Mouse (Mus musculus) MEL (cell line): ENCODE measurements at regions not wholly inside any gene's neighbourhood (a gene's known extent, or its start where the extent isn't known, plus 50 kb on each side); places are given as distances from the start of the nearest gene placed in this dataset.

Source experiments
- CTCF ChIP-seq, 3 experiments: IDR thresholded peaks in 2 of 3; conservative IDR thresholded peaks in 1 of 3; 2 replicates each; pipeline ENCODE4 v1.5.1; 2011 to 2012; ENCODE audit warnings: low read length in 3 of 3, low read depth in 2 of 3, mild to moderate bottlenecking in 2 of 3, improper control_type of control experiment in 1 of 3, inconsistent platforms in 1 of 3, mixed read lengths in 1 of 3, moderate library complexity in 1 of 3; ENCODE audit not compliant: control insufficient read depth in 1 of 3, insufficient read depth in 1 of 3, poor library complexity in 1 of 3, severe bottlenecking in 1 of 3
- E2F4 ChIP-seq: IDR thresholded peaks from 2 replicates; pipeline ENCODE4 v1.6.1; 2011; ENCODE audit warnings: low read depth, low read length, improper control_type of control experiment, borderline replicate concordance
- EP300 ChIP-seq, 2 experiments: IDR thresholded peaks; 2 replicates each; pipeline ENCODE4 v1.6.1; 2011; ENCODE audit warnings: improper control_type of control experiment in 2 of 2, low read length in 2 of 2, low read depth in 1 of 2, mild to moderate bottlenecking in 1 of 2
- MYB ChIP-seq: IDR thresholded peaks from 2 replicates; pipeline ENCODE4 v1.6.1; 2011; ENCODE audit warnings: mild to moderate bottlenecking, low read depth, low read length, improper control_type of control experiment
- POLR2A ChIP-seq, 2 experiments: IDR thresholded peaks; 2 replicates each; pipeline ENCODE4 v1.6.1; 2011 to 2012; ENCODE audit warnings: low read length in 2 of 2, mild to moderate bottlenecking in 2 of 2, control low read depth in 1 of 2, improper control_type of control experiment in 1 of 2, low read depth in 1 of 2, moderate library complexity in 1 of 2; ENCODE audit not compliant: control insufficient read depth in 1 of 2, insufficient read depth in 1 of 2, poor library complexity in 1 of 2
- TAL1 ChIP-seq: IDR thresholded peaks from 2 replicates; pipeline ENCODE4 v1.6.1; 2012; ENCODE audit warnings: mild to moderate bottlenecking, inconsistent platforms, low read length, moderate library complexity, mixed read lengths
- TCF12 ChIP-seq: IDR thresholded peaks from 2 replicates; pipeline ENCODE4 v1.6.1; 2014; ENCODE audit warnings: low read depth, mild to moderate bottlenecking, inconsistent platforms, low read length, improper control_type of control experiment, moderate library complexity
- UBTF ChIP-seq: IDR thresholded peaks from 2 replicates; pipeline ENCODE4 v1.6.1; 2012; ENCODE audit warnings: low read depth, mild to moderate bottlenecking, inconsistent platforms, low read length, improper control_type of control experiment, moderate library complexity, borderline replicate concordance; ENCODE audit not compliant: insufficient read depth
- ZMIZ1 ChIP-seq: IDR thresholded peaks from 2 replicates; pipeline ENCODE4 v1.6.1; 2012; ENCODE audit warnings: low read depth, mild to moderate bottlenecking, inconsistent platforms, low read length, improper control_type of control experiment, moderate library complexity

DNA sequence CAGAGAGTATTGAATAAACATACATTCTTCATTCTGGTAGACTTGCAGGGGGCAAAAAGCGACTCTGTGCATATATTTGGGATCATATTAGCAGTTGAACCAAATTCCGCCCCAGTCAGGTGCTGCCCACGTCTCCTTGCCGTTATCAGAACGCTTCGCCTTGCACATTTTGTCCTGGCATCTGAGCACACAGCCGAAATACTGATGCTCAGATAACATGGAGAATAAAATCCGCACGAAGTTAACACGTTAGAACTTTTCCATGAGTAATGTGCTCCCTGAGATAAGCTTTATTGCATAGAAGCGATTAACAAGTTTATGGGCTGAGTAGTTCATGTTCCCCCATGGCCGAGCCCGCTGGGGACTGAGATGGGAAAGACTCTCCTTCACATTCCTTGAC, 80.5 kb upstream of the 1700020N01Rik start:
- TF ChIP-seq EP300 (IDR thresholded peaks at IDR 0.05; ENCODE audit: low read depth in 1 of 2, low read length in 2 of 2), result peak; percentile 89 to 95
- TF ChIP-seq CTCF (IDR thresholded peaks at IDR 0.05 in 2 of 3, conservative IDR thresholded peaks at IDR 0.05 in 1 of 3; ENCODE audit: control insufficient read depth in 1 of 3, insufficient read depth in 1 of 3, low read depth in 2 of 3, low read length in 3 of 3, poor library complexity in 1 of 3, severe bottlenecking in 1 of 3), result no peak
- TF ChIP-seq ZMIZ1, result no peak
- TF ChIP-seq MYB, result peak; percentile 79
- TF ChIP-seq POLR2A (IDR thresholded peaks at IDR 0.05; ENCODE audit: control insufficient read depth in 1 of 2, insufficient read depth in 1 of 2, low read depth in 1 of 2, low read length in 2 of 2, poor library complexity in 1 of 2), result no peak
- TF ChIP-seq UBTF, result no peak
- TF ChIP-seq TAL1, result peak; percentile 84
- TF ChIP-seq E2F4, result no peak
- TF ChIP-seq TCF12, result peak; percentile 97
